Mouse (Mus musculus) v-Abl transformed pro-B cells (cell line): ENCODE measurements around the gene Gm42421.

ENCODE experiments used
- in situ Hi-C, 2 experiments: fragments of 400-800 bp; cut with MboI; formaldehyde crosslinking; loops; one replicate each; pipeline ENCODE4 v1.15.1; 2025; ENCODE audit not compliant: unreplicated experiment in 2 of 2

Gene Gm42421

DNA sequence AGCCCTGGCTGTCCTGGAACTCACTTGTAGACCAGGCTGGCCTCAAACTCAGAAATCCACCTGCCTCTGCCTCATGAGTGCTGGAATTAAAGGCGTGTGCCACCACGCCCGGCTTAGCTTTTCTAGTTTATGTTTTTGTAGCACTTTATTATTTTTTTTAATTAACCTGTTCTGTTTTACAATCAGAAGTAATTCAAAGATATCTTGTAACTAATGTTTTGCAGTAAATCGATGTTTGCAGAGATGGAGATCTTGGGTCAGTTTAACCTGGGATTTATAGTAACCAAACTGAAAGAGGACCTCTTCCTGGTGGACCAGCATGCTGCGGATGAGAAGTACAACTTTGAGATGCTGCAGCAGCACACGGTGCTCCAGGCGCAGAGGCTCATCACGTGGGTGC lies at the start of gene Gm42421:
Gene Gm42421, plus strand, starts transcription at position 301 of the 400 bp plus-strand sequence.
- in situ Hi-C loops, result no loop called here

DNA sequence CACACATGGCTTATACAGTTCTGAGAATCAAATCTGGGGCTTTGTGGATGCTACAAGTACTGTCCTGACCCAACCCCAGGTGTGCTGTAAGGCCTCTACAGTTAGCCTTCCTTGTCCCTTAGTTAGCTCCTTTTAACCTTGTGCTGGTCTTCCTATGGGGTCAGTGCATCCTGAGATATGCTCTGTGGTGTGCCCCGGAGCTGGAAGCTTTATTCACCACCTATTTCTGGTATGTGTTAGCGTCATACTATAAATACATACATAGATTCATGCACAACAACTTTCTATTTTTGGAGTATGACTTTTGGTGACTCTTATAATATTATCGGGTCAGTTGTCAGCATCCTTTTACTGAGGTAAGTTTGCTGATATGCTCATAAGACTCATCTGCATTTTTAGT lies 42.7 kb upstream of the Gm42421 start:
- in situ Hi-C loops, result no loop called here

DNA sequence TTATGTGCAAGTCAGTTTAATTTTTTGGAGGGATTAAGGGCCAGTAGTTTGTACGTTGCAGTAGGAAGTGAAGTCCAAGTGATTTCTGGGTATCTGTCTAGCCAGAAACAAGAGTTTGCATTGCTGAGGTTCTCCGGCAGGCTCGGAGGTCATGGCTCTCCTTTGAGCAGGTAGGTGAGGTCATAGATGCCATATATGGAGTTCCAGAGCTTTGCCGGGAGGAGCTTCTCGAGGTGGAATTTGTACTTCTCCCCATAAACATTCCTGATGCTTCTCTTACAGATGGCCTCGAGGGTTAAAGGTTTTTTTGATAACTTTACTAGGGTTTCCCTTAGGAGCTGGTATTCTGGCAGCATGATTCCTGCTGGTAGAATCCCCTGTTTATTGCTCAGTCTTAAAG lies 37.2 kb upstream of the Gm42421 start:
- in situ Hi-C loops, result no loop called here

DNA sequence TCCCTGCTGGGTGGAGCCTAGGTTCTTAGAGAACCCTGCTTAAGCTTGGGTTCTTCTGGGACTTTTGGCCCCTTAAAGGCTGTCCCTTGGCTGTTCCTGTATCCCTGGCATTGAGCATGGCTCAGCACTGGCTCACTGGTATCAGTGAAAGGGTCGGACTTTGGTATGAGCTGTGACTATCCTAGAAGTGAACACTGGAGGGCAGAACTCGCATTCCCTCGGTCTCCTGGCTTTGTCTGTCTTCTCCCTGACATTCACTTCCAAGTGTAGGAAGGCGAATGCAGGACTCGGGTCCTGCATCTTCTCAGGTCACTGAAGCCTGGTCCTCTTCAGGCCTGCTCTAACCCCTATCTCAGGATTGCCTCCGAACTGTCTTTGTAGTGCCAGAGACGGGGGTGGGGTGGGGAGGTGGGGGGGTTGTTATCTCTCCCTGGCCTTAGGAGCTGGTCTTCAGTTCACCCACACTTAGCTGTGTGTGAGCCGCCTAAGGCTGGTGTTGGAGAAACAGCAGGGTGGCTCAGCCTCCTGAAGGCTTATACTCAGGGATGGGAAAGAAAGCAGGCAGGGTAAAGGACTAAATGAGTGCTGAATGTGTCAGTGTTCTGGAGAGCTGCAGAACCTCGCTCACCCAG lies 35.6 kb upstream of the Gm42421 start:
- in situ Hi-C loops, result no loop called here

DNA sequence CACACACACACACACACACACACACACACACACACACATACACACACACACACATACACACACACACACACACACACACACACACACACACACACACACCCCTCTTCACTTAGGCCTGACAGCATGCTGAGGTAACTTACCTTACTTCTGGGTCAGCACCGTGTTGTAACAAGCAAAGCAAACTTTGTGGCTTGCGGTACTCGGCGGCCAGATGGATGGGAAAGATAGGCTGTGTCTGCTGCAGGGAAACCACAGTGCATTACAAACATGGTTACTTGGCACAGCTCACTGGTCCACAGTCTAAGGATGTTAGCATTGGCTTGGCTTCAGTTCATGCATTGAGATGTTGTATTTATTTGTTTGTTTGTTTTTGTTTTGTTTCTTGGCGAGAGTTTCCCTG lies 34.6 kb upstream of the Gm42421 start:
- in situ Hi-C loops, result no loop called here

DNA sequence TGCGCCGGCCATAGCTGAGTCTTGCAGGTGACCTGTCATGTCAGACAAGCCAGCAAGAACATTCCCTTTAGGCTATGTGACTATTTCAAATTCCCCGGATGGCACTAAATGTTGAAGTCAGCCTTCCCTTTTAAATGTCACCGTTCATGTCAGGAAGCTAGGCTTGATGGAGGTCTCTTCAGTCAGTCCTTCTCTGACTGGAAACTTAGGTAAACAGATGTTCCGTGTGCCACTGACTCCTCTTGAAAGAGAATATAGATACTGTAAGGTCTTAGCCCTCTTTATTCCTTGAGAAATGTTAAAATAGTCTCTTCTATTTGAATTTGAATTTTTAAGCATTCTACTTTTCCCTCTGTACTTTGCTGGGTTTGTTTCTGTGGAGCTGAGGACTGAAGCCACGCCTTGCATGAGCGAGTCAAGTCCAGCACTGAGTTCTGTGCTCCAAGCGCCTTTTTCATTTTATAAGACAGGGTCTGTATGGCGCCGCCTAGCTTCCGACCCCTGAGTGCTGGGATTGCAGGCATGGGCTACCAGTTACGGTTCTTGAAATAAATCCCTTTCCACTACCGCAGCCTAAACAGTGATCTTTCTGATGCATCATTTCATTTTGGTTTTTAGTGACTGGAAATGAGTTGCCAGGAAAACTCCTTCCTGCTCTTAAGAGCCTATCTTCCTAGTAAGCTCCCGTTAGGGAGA lies 30.2 kb upstream of the Gm42421 start, which contains the start of gene Ankrd61:
Gene Ankrd61, minus strand, starts transcription at position 51 of the 696 bp plus-strand sequence.
- in situ Hi-C loops, result no loop called here

DNA sequence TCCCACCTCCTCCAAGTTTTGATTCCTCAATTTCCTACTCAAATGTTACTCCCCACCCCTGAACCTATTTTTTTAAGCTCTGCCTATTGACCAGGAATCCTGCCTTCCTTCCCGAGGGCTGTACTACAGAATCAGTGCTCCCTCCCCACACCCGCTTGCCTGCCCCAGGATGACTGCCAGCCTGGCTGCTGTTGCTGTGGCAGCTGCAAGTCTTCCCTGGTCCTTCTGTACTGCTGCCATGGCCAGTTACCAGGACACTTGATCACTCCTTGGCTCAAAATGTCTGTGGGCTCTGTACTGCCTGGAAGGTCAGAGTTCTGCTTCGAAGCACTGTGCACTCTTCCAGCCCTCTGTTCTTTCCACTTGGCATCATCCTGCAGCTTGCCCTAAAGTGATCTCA lies 25.9 kb upstream of the Gm42421 start:
- in situ Hi-C loops, result no loop called here

DNA sequence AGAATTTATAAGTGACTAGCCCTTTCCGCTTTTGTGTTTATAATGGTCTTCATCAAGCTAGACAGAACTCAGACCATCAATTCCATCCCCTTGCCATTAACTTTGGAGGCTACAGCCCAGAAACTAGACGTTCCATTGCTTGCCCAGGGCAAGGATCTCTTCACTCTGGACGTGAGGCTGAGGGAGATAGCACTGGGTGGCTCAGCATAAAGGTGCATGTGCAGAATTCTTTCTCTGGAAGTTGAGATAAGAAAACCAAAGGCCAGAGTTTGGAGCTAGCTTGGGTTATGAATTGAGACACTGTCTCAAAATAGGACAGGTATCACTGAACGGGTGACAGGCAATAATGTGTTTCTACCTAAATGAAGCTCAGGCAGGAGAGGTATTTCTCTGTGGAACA lies 24.2 kb upstream of the Gm42421 start:
- in situ Hi-C loops, result no loop called here

DNA sequence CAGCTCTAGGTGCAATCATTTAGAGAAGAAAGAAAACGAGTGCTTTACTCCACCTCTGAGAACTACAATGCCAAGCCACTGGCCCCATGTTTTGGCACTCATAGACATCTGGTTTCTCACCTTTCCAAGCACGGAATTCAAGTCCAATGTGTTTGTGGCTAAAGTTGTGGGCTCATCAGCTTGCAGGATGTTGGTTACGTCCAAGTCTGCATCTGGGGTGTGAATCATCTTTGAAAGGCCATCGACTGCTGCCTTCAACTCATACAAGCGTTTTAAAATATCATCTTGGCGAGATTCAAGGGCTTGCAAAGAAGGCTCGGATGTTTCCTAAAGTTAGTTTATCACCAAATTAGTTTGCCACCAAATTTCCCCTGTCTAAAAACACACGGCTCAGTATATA lies 21.5 kb upstream of the Gm42421 start:
- in situ Hi-C loops, result no loop called here

DNA sequence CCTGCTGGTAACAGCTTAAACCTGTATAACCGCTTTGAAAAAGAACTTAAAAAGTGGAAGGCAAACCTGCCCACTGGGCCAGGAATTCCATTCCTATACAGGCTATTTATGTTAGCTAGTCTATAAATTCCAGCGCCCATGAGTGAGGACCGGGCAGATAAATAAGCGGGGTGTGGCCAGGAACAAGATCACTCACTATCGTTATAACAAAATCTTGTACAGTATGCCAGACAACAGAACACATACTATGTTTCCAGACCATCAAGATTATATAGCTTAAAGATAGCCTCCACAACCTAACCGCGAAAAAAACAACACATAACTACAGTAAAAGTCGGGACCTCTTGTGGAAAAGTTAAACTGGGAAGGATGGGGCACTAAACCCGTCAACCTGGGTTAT lies 19.0 kb upstream of the Gm42421 start:
- in situ Hi-C loops, result no loop called here

DNA sequence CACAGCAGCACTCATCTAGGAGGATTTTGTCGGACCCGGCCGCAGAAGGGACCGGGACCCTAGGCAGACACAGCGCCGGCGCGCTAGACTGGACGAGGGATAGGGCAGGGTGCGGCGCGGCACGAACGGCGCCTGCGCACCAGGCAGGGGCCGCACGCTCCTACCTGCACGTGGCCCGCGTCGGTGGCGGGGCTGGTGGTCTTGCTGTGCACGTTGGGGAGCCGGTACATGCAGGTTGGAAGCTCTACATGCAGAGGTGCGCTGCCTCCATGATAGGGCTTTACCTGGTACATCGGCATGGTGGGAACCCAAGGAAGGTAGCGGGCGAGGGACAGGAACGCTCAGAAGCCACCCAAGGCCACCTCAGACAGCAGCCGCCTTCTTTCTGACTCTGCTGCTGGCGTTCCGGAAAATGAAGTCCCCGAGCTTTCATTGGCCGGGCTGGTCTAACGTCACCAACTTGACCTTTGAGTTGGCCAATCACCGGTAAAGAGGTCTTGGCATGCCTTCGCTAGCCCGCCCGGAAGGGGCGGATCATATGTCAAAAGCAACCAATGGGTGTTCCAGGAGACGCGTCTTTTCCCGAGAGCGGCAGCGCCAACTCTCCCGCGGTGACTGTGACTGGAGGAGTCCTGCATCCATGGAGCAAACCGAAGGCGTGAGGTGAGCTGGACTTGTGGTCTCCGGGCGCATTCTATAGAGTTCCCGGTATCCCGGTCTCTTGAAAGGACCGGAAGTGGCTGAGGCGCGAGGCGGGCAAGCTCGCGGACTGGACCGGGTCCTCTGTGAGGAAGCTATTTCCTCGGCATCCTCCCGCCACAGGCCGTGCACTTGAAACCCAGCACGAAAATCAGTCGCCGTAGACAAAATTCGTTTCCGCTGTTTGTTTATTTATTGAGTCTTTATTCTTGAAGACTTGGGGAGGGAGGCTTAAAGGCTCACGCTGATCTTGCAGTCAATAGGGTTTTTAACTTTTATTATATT lies 18.3 kb upstream of the Gm42421 start, which contains the start of the genes Aimp2 and Pms2:
Gene Aimp2, minus strand, starts transcription at position 431 of the 984 bp plus-strand sequence.
Gene Pms2, plus strand, starts transcription at position 548 of the 984 bp plus-strand sequence.
- in situ Hi-C loops, result no loop called here

DNA sequence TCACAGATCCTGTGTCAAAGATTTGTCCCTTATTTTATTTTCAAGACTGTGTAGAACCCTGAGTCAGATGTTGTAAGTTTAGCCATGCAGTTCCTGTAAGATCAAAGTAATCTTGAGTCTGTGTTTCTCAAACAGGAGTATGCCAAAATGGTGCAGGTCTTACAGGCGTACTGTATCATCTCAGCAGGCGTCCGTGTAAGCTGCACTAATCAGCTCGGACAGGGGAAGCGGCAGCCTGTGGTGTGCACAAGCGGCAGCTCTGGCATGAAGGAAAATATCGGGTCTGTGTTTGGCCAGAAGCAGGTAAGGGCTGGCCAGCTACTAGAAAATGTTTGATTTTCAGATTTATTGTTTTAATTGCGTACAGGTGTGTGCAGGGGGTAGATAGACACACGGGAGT lies 11.8 kb upstream of the Gm42421 start:
- in situ Hi-C loops, result no loop called here

DNA sequence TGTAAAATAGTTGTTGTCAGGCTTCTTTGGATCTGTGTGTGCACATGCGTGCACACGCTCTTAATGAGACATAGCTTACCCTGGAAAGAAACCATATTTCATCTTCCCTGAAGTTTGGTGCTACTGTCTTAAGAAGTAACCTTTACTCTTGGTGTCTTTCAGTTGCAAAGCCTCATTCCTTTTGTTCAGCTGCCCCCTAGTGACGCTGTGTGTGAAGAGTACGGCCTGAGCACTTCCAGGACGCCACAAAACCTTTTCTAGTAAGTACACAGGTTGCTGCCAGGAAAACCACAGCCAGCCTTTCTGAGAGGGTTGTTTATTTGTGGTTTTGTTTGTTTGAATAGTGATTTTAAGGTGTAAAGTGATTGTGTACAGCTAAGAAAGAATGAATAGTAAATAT lies 10.6 kb upstream of the Gm42421 start:
- in situ Hi-C loops, result no loop called here

DNA sequence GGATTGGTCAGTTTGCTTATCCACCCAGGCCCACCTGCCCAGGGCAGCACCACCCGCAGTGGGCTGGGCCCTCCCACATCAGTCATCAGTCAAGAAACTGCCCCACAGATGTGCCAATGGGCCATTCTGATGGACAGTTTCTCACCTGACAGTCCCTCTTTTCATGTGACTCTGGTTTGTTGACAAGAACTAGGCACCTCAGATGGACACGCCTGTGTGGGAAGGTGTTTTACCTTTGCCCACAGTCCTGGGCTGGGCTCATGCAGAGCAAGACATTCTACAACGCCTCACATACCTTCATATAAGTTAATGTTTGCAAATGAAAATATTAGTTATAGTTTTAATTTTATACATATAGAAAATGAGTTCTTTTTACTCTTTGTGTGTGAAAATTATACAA lies 9.9 kb upstream of the Gm42421 start:
- in situ Hi-C loops, result no loop called here

DNA sequence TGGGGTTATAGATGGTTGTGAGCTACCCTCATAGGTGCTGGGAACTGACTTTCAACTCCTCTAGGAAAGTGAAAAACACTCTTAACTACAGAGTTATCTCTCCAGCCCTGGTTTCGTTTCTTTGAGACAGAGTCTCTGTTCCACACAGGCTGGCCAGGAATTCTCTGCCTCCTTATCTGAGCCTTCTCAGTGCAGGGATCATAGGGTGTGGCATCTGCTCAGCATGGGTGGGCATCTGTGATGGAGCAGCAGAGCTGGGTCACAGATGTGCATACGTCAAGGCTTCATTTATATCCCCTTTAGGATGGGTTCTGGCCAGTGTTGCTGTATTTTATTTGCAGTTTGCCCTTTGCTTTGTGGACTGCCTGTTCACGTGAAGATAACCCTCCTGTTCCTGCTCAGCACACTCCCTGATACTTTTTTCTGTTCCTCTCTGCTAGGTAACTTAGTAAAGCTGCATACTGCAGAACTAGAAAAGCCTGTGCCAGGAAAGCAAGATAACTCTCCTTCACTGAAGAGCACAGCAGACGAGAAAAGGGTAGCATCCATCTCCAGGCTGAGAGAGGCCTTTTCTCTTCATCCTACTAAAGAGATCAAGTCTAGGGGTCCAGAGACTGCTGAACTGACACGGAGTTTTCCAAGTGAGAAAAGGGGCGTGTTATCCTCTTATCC lies 3.1 kb upstream of the Gm42421 start:
- in situ Hi-C loops, result no loop called here

DNA sequence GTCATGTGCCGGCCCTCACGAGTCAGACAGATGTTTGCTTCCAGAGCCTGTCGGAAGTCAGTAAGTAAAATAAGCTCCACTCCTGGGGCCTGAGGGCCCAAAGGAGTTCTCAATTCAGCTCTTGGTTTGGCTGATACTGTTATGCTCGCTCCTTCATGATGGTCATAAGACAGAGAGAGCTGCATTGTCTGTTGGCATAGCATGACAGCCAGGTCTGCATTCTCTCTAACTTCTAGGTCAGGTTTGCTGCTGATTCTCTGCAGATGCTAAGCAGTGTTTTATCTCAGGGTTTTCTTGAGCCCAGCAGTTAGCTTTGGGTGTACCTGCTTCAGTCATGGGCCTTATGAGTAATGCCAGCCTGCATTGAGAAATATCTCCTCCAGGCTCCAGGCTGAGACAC lies 1.3 kb downstream of the Gm42421 start:
- in situ Hi-C loops, result no loop called here

DNA sequence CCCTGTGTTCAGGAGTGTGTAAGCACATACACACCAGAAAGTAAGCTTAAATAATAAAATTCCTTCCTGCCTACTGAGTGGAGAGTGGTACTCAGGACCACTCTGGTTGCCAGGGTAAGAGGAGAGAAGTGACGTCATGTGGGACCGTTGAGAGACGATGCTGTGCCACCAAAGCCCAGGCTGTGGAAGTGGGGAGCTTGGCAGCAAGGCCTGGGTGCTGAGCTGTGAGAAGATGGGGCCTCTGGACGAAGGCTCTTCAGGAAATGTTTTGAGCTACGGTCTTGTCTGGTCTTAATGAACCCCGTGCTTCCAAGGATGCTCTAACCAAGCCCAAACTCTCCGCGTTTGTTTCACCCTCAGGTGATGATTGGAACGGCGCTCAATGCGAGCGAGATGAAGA lies 2.7 kb downstream of the Gm42421 start:
- in situ Hi-C loops, result no loop called here

DNA sequence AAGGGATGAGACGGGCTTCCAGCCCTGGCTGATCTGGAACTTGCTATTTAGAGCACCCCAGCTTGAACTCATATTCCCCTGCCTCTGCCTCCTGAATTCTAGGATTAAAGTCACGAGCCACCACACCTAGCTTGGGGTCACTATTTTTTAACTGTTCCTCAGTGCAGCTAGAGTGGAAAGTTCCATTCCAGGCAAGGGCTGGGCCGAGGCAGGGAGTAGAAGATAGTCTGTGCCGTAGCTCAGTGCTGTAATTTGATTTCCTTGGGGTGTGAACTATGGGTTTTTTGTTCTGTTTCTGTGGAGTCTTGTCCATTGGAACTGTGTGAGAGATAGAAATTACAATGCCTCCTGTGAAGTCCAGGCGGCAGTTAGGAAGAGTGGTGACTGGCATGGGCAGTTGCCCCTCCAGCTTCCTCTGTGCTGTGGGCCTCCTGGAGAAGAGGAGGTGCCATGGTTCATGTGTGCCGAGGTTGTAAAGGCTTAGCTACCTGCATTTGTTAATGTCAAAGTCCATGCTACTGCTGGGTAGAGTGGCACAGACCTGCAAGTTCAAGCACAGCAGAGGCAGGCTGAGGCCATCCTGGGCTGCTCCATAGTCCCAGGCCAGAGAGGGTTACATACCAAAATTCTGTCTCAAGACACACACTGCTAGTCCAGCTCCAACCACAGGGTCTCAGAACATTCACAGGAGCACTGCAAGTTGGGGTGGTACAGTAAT lies 4.0 kb downstream of the Gm42421 start:
- in situ Hi-C loops, result no loop called here

DNA sequence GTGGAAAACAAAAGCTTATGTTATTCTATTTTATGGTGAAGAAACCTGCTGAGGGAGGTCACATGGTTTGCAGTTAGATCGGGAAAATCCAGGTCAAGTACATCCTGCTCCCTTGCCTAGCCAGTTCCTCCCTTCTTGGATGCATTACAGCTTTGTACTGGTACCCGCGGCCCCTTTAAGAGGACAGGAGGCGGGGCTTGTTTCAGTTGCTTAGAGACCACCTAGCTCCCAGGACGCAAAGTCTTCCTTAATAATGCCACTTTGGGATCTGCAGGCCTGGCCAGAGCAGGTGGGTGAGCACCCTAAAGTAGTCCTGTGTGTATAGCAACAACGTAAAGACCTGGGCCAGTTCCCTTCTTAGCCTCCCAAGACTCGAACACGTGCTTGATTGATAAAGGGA lies 4.9 kb downstream of the Gm42421 start, which contains the start of gene Rsph10b:
Gene Rsph10b, plus strand, starts transcription at position 205 of the 400 bp plus-strand sequence.
- in situ Hi-C loops, result no loop called here

DNA sequence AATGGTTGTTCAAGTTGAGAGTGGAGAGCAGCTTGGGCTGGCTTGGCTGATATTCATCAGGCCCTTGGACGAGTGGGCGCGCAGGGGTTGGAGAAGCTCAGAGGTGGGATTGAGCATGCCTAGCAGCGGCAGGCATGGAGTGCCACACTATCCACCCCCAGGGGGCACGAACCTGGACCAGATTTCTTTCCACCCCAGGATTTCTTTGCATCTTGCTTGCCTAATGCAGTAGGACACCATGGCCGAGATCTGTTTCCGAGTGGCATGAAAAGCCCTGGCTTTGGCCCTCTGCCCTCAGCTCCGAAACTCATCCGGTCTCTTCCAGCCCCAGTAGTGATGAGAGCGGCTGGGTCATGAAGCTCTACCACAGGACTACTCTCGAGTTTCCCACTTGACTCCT lies 5.4 kb downstream of the Gm42421 start:
- in situ Hi-C loops, result no loop called here
